Mouse (Mus musculus): ENCODE measurements at regions not wholly inside any gene's neighbourhood (a gene's known extent, or its start where the extent isn't known, plus 50 kb on each side); places are given as distances from the start of the nearest gene placed in this dataset.
A peak's percentile ranks its signal among the peaks of the same experiment; 100 is the strongest.

DNA sequence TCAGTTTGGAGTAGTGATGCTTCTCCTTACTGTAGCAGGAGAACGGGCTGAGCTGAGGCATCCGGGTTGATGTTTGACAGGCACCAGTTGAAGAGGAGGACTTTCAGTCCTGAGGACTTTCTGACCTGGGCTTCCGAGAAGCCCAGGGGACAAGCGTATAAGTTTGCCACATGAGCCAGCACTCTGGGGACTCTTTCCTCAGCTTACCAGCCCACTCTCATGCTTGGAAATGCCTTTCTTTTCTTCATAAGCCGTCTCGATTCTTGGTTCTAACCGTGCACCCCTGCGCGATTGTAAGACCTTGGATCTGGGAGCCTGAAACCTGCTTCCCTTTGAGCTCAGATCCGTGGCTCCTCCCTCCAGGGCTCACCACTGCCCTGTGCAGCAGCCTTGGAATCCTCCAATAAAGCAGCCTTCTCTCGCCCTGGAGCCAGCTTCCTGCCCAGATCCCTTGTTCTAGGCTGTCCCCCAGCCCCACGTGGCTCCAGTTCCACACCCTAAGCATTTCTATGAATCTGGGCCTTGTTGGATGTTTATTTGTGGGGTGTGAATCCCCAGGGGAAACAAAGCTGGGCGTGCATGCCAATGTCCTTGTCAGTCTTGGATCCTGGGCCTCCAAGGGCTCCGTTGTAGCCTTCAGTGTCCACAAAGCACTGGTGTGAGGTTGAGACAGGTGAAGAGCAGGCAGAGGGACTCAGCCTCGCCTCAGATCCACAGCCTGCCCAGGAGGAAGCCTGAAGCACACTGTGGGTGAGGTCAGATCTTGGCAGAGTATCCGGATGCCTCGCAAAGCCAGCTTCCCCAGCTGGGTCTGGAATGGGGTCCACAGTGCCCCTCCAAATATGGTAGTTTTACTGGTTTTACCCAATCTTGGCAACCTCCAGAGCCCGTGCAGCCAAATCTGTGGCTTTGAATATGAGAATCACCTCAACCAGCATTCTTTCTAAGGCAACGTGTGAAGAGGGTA is 163.7 kb downstream of the Ly86 start:
- WGBS (ENCODE audit: insufficient replicate concordance): 20% methylated on average over 19 of the region's 19 CpGs
- H3K4me1 ChIP-seq (ENCODE audit: control insufficient read depth, low read depth, low read length): peaks cover 13% of the 10 kb centered on the region
- H3K36me3 ChIP-seq (ENCODE audit: control insufficient read depth, insufficient read depth): no peaks in the 10 kb centered on the region
- no peaks in the 10 kb centered on the region for H3K27me3 ChIP-seq (ENCODE audit: control insufficient read depth, insufficient read depth, low read depth, low read length)
- peak overlapping the region; percentile 73 for H3K27ac ChIP-seq (ENCODE audit: low read length)
- H3K9me3 ChIP-seq (replicated peaks; ENCODE audit: control insufficient read depth, low read length): no peaks in the 10 kb centered on the region
- peak overlapping the region; percentile 12 for H3K4me2 ChIP-seq (ENCODE audit: low read depth, low read length)
- peak overlapping the region; percentile 6; the same call in 1 of the 2 replicates for H3K9ac ChIP-seq (ENCODE audit: low read depth, low read length)
- no peak overlapping the region for H3K4me3 ChIP-seq (ENCODE audit: low read depth, low read length)
- ATAC-seq (ENCODE audit: low read depth): no peak

DNA sequence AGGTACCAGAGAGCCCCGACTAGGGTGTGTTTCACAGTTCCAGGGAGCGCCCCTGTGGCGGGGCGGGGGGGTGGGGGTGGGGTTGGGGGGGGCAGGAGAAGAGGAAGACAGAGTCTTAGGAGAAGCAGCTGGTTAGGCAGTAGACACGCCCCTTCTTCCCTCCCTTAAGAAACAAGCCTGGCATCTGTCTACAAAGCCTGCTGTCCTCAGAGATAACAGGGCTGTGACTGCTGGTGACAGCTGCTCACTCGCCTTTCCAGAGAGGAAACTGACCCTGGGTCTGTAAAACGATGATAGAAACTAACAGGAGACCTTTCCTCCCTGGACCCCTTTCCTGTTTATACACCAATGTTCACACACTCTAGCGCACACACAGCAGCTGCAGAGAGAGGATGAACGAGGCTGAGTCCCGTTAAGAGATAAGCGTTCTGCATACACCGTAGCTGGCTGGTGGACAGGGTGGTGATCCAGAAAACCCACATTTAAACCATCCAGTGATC is 164.4 kb downstream of the Ly86 start:
- Histone ChIP-seq H3K4me3 (ENCODE audit: low read depth, low read length) (no peak overlapping the region), H3K9ac (ENCODE audit: low read depth, low read length) (no peak overlapping the region), H3K4me1 (ENCODE audit: control insufficient read depth, low read depth, low read length) (peaks cover 16% of the 10 kb centered on the region), H3K27me3 (ENCODE audit: control insufficient read depth, insufficient read depth, low read depth, low read length) (no peaks in the 10 kb centered on the region), H3K4me2 (ENCODE audit: low read depth, low read length) (peak overlapping the region; percentile 12), H3K9me3 (replicated peaks; ENCODE audit: control insufficient read depth, low read length) (no peaks in the 10 kb centered on the region), H3K36me3 (ENCODE audit: control insufficient read depth, insufficient read depth) (no peaks in the 10 kb centered on the region), H3K27ac (ENCODE audit: low read length) (peak overlapping the region; percentile 10; the same call in 1 of the 2 replicates)
- ATAC-seq (ENCODE audit: low read depth): peak; percentile 68
- WGBS (ENCODE audit: insufficient replicate concordance): 2% methylated on average over 12 of the region's 12 CpGs

DNA sequence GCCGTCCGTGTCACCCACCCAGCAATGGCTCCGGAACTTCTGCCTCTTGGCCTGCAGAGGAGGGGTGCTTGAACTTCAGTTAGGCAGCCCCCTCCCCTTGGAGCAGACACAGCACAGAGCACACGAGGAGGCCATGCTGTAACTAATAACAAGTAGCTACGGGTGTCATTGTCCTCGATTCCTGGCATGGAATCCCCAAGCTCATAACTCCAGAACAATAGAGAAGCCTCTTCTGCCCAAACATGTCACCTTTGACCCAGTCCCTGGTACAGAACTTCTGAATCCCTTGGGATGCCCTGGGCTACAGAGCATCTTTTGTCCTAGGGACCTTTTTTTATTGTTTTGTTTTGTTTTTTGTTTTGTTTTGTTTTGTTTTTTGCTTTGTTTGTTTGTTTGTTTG is 165.5 kb downstream of the Ly86 start:
- H3K36me3 ChIP-seq (ENCODE audit: control insufficient read depth, insufficient read depth): no peaks in the 10 kb centered on the region
- H3K9me3 ChIP-seq (replicated peaks; ENCODE audit: control insufficient read depth, low read length): no peaks in the 10 kb centered on the region
- no peak overlapping the region for H3K9ac ChIP-seq (ENCODE audit: low read depth, low read length)
- peaks cover 18% of the 10 kb centered on the region for H3K4me1 ChIP-seq (ENCODE audit: control insufficient read depth, low read depth, low read length)
- 55% methylated on average over 6 of the region's 6 CpGs for WGBS (ENCODE audit: insufficient replicate concordance)
- no peak for ATAC-seq (ENCODE audit: low read depth)
- H3K4me2 ChIP-seq (ENCODE audit: low read depth, low read length): no peak overlapping the region
- H3K27ac ChIP-seq (ENCODE audit: low read length): no peak overlapping the region
- no peaks in the 10 kb centered on the region for H3K27me3 ChIP-seq (ENCODE audit: control insufficient read depth, insufficient read depth, low read depth, low read length)
- H3K4me3 ChIP-seq (ENCODE audit: low read depth, low read length): no peak overlapping the region

DNA sequence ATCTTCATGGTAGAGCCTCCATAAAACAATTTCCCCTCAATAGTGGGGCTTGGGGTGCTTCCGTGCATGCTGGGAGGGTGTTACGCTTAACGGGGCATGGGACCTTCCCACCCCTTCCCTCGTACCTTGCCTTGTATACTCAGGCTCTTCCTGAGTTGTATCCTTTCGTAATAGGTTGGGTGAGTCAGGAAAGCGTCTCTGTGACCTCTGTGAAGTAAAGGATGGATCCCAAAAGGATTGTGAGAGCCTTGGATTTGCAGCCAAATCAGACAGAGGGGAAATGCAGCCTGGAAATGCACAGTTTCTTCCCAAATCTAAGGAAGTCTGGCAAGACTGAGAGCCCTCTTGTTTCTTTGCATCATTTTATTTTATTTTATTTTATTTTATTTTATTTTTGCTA is 166.0 kb downstream of the Ly86 start:
- H3K27ac ChIP-seq (ENCODE audit: low read length): no peak overlapping the region
- H3K36me3 ChIP-seq (ENCODE audit: control insufficient read depth, insufficient read depth): no peaks in the 10 kb centered on the region
- H3K9ac ChIP-seq (ENCODE audit: low read depth, low read length): no peak overlapping the region
- H3K4me1 ChIP-seq (ENCODE audit: control insufficient read depth, low read depth, low read length): peaks cover 18% of the 10 kb centered on the region
- no peaks in the 10 kb centered on the region for H3K9me3 ChIP-seq (replicated peaks; ENCODE audit: control insufficient read depth, low read length)
- no peak overlapping the region for H3K4me3 ChIP-seq (ENCODE audit: low read depth, low read length)
- 56% methylated on average over 6 of the region's 6 CpGs for WGBS (ENCODE audit: insufficient replicate concordance)
- no peak for ATAC-seq (ENCODE audit: low read depth)
- no peaks in the 10 kb centered on the region for H3K27me3 ChIP-seq (ENCODE audit: control insufficient read depth, insufficient read depth, low read depth, low read length)
- H3K4me2 ChIP-seq (ENCODE audit: low read depth, low read length): no peak overlapping the region

DNA sequence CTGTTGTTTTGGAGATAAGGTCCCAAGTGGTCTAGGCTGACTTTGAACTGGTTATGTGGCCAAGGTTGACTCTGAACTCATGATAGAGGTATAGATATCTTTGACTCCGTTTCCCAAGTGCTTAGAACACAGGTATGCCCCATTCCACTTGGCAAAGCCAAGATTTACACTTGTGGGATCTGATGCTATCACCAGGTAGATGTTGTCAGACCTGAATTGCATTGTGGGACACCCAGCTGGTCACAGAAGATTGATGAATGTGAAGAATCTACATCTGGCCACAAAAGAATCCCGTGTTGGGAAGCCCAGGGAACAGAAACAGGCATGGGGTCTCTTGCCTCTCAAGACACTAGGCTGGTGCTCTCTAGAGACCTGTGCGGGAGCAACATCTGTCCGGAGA is 166.4 kb downstream of the Ly86 start:
- Histone ChIP-seq H3K27me3 (ENCODE audit: control insufficient read depth, insufficient read depth, low read depth, low read length) (no peaks in the 10 kb centered on the region), H3K27ac (ENCODE audit: low read length) (no peak overlapping the region), H3K9ac (ENCODE audit: low read depth, low read length) (no peak overlapping the region), H3K4me1 (ENCODE audit: control insufficient read depth, low read depth, low read length) (peaks cover 18% of the 10 kb centered on the region), H3K4me3 (ENCODE audit: low read depth, low read length) (no peak overlapping the region), H3K4me2 (ENCODE audit: low read depth, low read length) (no peak overlapping the region), H3K9me3 (replicated peaks; ENCODE audit: control insufficient read depth, low read length) (no peaks in the 10 kb centered on the region), H3K36me3 (ENCODE audit: control insufficient read depth, insufficient read depth) (no peaks in the 10 kb centered on the region)
- ATAC-seq (ENCODE audit: low read depth): no peak
- WGBS (ENCODE audit: insufficient replicate concordance): 65% methylated on average over 4 of the region's 4 CpGs

DNA sequence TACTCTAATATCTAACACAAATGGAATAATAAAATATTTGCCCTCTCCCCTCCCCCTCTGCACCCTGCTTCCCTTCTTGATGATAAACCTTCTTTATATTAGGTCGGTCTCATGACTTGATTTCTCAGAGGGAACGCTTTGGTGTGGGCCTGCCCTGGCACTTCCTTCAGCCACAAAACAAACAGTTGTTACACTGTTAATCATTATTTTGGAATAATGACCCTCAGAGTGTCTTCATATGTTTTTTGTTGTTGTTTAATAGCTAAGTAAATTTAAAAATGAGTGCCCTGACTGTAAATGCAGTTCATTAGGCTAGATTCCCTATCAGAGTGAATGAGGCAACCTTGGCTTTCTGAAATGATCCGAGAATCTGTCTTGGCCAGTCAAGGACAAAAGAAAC is 167.8 kb downstream of the Ly86 start:
- H3K36me3 ChIP-seq (ENCODE audit: control insufficient read depth, insufficient read depth): no peaks in the 10 kb centered on the region
- no peak overlapping the region for H3K4me3 ChIP-seq (ENCODE audit: low read depth, low read length)
- no peak overlapping the region for H3K4me2 ChIP-seq (ENCODE audit: low read depth, low read length)
- ATAC-seq (ENCODE audit: low read depth): no peak
- H3K4me1 ChIP-seq (ENCODE audit: control insufficient read depth, low read depth, low read length): peaks cover 18% of the 10 kb centered on the region
- WGBS (ENCODE audit: insufficient replicate concordance): 36% methylated on average over 3 of the region's 3 CpGs
- H3K9ac ChIP-seq (ENCODE audit: low read depth, low read length): no peak overlapping the region
- no peaks in the 10 kb centered on the region for H3K9me3 ChIP-seq (replicated peaks; ENCODE audit: control insufficient read depth, low read length)
- H3K27me3 ChIP-seq (ENCODE audit: control insufficient read depth, insufficient read depth, low read depth, low read length): no peaks in the 10 kb centered on the region
- no peak overlapping the region for H3K27ac ChIP-seq (ENCODE audit: low read length)

DNA sequence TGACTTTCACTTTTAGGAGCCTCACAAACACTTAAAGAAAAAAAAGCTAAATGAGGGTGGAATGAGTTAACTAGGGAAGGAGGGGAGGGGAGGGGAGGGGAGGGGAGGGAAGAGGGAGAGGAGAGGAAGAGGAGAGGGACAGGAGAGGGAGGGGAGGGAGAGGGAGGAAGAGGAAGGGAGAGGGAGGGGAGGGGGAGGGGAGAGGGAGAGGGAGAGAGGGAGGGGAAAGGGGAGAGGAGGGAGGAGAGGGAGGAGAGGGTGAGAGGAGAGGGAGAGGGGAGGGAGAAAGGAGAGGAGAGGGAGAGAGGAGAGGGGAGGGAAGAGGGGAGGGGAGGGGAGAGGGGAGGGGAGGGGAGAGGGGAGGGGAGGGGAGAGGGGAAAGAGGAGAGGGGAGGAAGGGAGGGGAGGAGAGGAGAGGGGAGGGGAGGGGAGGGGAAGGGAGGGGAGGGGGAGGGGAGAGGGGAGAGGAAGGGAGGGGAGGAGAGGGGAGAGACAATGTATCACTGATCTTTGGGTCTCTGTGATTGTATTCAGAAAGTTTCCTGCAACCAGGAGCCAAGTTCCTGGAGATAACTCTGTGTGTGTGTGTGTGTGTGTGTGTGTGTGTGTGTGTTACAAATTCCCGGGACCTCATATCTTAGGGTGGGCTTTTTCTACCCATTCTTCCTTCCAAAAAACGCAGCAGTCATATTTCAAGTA is 168.3 kb downstream of the Ly86 start:
- Histone ChIP-seq H3K36me3 (ENCODE audit: control insufficient read depth, insufficient read depth) (no peaks in the 10 kb centered on the region), H3K27ac (ENCODE audit: low read length) (peak overlapping the region; percentile 32; the same call in 1 of the 2 replicates), H3K9ac (ENCODE audit: low read depth, low read length) (no peak overlapping the region), H3K4me1 (ENCODE audit: control insufficient read depth, low read depth, low read length) (peaks cover 18% of the 10 kb centered on the region), H3K27me3 (ENCODE audit: control insufficient read depth, insufficient read depth, low read depth, low read length) (no peaks in the 10 kb centered on the region), H3K4me2 (ENCODE audit: low read depth, low read length) (no peak overlapping the region), H3K9me3 (replicated peaks; ENCODE audit: control insufficient read depth, low read length) (no peaks in the 10 kb centered on the region), H3K4me3 (ENCODE audit: low read depth, low read length) (no peak overlapping the region)
- WGBS (ENCODE audit: insufficient replicate concordance): 23% methylated on average over 2 of the region's 2 CpGs
- ATAC-seq (ENCODE audit: low read depth): no peak

DNA sequence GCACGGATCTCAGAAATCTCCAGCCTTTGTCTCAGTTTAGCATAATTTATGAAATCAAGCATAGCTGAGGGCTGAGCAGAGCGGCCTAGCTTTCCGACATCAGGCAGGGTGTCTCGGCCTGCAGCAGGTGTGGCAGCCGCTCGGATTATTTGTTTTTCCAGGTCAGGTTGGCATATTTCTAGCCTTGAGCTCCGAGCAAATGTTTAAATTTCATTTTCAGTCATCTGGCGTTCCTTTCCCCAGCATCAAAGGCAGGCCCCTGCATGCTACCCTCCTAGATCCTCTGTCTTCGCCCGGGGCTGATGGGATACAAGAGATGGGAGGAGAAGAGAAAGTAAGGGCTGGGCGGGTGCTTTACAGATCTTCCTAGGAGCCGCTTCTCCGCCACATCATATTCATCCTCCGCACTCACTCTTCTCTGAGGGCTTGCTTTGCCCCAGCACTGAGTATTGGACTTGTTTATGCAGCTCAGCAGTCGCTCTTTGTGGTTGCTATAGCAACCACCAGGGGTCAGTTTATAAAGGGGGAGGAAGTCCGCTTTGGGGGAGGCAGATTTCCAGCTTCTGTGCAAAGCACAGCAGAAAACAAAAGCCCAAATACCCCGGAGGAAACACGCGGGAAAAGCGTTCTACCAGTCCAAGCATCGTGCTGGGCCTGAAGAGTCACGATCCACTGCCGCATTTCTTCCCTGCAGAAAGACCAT is 169.0 kb downstream of the Ly86 start:
- H3K4me3 ChIP-seq (ENCODE audit: low read depth, low read length): no peak overlapping the region
- no peak overlapping the region for H3K4me2 ChIP-seq (ENCODE audit: low read depth, low read length)
- ATAC-seq (ENCODE audit: low read depth): peak; percentile 43; the same call in 1 of the 2 replicates
- H3K36me3 ChIP-seq (ENCODE audit: control insufficient read depth, insufficient read depth): no peaks in the 10 kb centered on the region
- no peaks in the 10 kb centered on the region for H3K27me3 ChIP-seq (ENCODE audit: control insufficient read depth, insufficient read depth, low read depth, low read length)
- H3K9ac ChIP-seq (ENCODE audit: low read depth, low read length): no peak overlapping the region
- WGBS (ENCODE audit: insufficient replicate concordance): 27% methylated on average over 23 of the region's 23 CpGs
- H3K4me1 ChIP-seq (ENCODE audit: control insufficient read depth, low read depth, low read length): peaks cover 12% of the 10 kb centered on the region
- H3K9me3 ChIP-seq (replicated peaks; ENCODE audit: control insufficient read depth, low read length): no peaks in the 10 kb centered on the region
- peak overlapping the region; percentile 32 for H3K27ac ChIP-seq (ENCODE audit: low read length)

Data from liver, embryonic 16.5 days (tissue).